Mouse (Mus musculus) spleen, postnatal 14 days (tissue): ENCODE data around the gene Aldh18a1.
A peak's percentile ranks its signal among the peaks of the same experiment; 100 is the strongest.
"Not testable (repeated sequence)": the region's sequence is repeated elsewhere in the genome, so short reads cannot be mapped to it uniquely, and the experiment has no call there.

Experiments
- DNase-seq, 2 experiments: peaks; one replicate each; pipeline ENCODE4 v3.0.0; 2021 to 2022; ENCODE audit warnings: low spot score in 2 of 2

Gene Aldh18a1

GRCm38 (mm10) chr19:40588293-40588654 lies at the start of gene Aldh18a1:
TSS of gene Aldh18a1 (minus strand) at chr19:40588463.
- DNase-seq, result peak; percentile 84 to 92

GRCm38 (mm10) chr19:40637601-40638000 lies 49.3 kb upstream of the Aldh18a1 start:
- DNase-seq, result no peak

GRCm38 (mm10) chr19:40637091-40637490 lies 48.8 kb upstream of the Aldh18a1 start:
- DNase-seq, result no peak

- no peak for DNase-seq
Observed at GRCm38 (mm10) chr19:40633144-40633543, 44.9 kb upstream of the Aldh18a1 start.

GRCm38 (mm10) chr19:40632668-40633067 lies 44.4 kb upstream of the Aldh18a1 start:
- no peak for DNase-seq

- DNase-seq, result no peak
Observed at GRCm38 (mm10) chr19:40632193-40632592, 43.9 kb upstream of the Aldh18a1 start.

GRCm38 (mm10) chr19:40630606-40631005 lies 42.3 kb upstream of the Aldh18a1 start:
- DNase-seq, result no peak

- DNase-seq, result no peak
Observed at GRCm38 (mm10) chr19:40630096-40630495, 41.8 kb upstream of the Aldh18a1 start.

- DNase-seq, result no peak
Observed at GRCm38 (mm10) chr19:40628950-40629349, 40.7 kb upstream of the Aldh18a1 start.

GRCm38 (mm10) chr19:40625935-40626334 lies 37.7 kb upstream of the Aldh18a1 start:
- DNase-seq, result no peak

GRCm38 (mm10) chr19:40621616-40622015 lies 33.4 kb upstream of the Aldh18a1 start:
- not testable (repeated sequence) for DNase-seq

GRCm38 (mm10) chr19:40616021-40616420 lies 27.8 kb upstream of the Aldh18a1 start:
- DNase-seq, result no peak

GRCm38 (mm10) chr19:40614811-40615210 lies 26.5 kb upstream of the Aldh18a1 start:
- DNase-seq, result no peak

GRCm38 (mm10) chr19:40611830-40612506 lies 23.7 kb upstream of the Aldh18a1 start, which contains the start of the genes Tctn3 and Entpd1:
TSS of gene Tctn3 (minus strand) at chr19:40612233.
TSS of gene Entpd1 (plus strand) at chr19:40612366.
- peak; percentile 86 to 94 for DNase-seq

GRCm38 (mm10) chr19:40607676-40608075 lies 19.4 kb upstream of the Aldh18a1 start:
- no peak for DNase-seq

- DNase-seq, result no peak
Observed at GRCm38 (mm10) chr19:40605189-40605588, 16.9 kb upstream of the Aldh18a1 start.

GRCm38 (mm10) chr19:40601870-40602269 lies 13.6 kb upstream of the Aldh18a1 start:
- DNase-seq, result no peak

GRCm38 (mm10) chr19:40600846-40601245 lies 12.6 kb upstream of the Aldh18a1 start:
- not testable (repeated sequence) for DNase-seq

- DNase-seq, result no peak
Observed at GRCm38 (mm10) chr19:40595831-40596230, 7.6 kb upstream of the Aldh18a1 start.

GRCm38 (mm10) chr19:40595231-40595630 lies 7.0 kb upstream of the Aldh18a1 start:
- no peak for DNase-seq

GRCm38 (mm10) chr19:40589530-40589880 lies 1.2 kb upstream of the Aldh18a1 start:
- DNase-seq, result no peak

GRCm38 (mm10) chr19:40588847-40589529 lies 725 bp upstream of the Aldh18a1 start:
- peak; percentile 82 to 92 for DNase-seq
